Mouse (Mus musculus): ENCODE measurements around the gene Itgae.

Itgae gene

GRCm38 (mm10) chr11:73090283-73090682 lies at the start of gene Itgae:
TSS of gene Itgae (plus strand) at chr11:73090583.
- no peak for DNase-seq (ENCODE audit: low spot score in 2 of 2)

GRCm38 (mm10) chr11:73044229-73044755 lies 46.1 kb upstream of the Itgae start:
- no peak for DNase-seq (ENCODE audit: low spot score in 2 of 2)

DNA sequence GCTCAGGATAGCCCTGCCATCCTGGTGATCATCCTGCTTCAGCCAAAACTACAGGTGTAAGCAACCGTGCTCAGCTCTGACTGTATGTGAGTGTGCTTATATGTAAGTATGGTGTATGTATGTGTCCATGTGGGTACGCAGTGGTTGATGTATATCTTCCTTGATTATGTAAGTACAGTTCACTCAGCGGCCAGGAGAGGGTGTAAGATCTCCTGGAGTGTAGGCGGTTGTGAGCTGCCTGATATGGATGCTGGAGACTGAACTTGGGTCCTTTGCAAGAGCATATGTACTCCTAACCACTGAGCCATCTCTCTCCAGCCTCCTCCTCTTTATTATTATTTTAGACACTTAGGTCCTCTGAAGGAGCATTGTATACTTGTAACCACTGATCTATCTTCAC lies 45.6 kb upstream of the Itgae start:
- no peak for DNase-seq (ENCODE audit: low spot score in 2 of 2)

GRCm38 (mm10) chr11:73047542-73047996 lies 42.8 kb upstream of the Itgae start, which contains the start of gene Ncbp3:
TSS of gene Ncbp3 (plus strand) at chr11:73047783.
- peak; percentile 93 to 97 for DNase-seq (ENCODE audit: low spot score in 2 of 2)

GRCm38 (mm10) chr11:73048030-73048876 lies 42.1 kb upstream of the Itgae start:
- no peak for DNase-seq (ENCODE audit: low spot score in 2 of 2)

- DNase-seq (ENCODE audit: low spot score in 2 of 2), result peak; percentile 85 to 88
These were observed 41.0 kb upstream of the Itgae start for GRCm38 (mm10) chr11:73049335-73049734.

GRCm38 (mm10) chr11:73052795-73053194 lies 37.6 kb upstream of the Itgae start:
- DNase-seq (ENCODE audit: low spot score in 2 of 2), result no peak

DNA sequence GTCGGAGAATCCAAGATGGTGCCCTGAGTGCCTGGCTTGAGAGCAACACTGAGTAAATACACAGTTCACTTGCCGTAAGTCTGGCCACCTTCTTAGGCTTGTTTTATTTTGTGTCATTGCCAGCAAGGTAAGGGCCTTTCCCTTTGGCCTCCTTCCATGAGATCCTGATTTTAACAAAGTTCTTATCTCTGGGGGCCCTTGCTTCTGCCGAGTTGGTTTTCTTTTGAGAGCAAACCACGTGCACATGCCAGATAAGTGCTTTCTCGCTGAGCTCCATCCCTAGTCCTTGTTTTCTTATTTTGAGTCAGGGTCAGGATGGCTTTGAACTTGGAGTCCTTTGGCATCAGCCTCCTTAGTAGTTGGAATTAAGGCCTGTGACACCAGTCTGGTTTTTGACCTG lies 32.7 kb upstream of the Itgae start:
- DNase-seq (ENCODE audit: low spot score in 2 of 2), result no peak

- DNase-seq (ENCODE audit: low spot score in 2 of 2), result no peak
These were observed 30.8 kb upstream of the Itgae start for GRCm38 (mm10) chr11:73059630-73060029.

- DNase-seq (ENCODE audit: low spot score in 2 of 2), result peak in 1 of 2 experiments; percentile 16
These were observed 29.0 kb upstream of the Itgae start for GRCm38 (mm10) chr11:73061413-73061812.

GRCm38 (mm10) chr11:73071839-73072238 lies 18.5 kb upstream of the Itgae start:
- peak; percentile 56 to 58 for DNase-seq (ENCODE audit: low spot score in 2 of 2)

DNA sequence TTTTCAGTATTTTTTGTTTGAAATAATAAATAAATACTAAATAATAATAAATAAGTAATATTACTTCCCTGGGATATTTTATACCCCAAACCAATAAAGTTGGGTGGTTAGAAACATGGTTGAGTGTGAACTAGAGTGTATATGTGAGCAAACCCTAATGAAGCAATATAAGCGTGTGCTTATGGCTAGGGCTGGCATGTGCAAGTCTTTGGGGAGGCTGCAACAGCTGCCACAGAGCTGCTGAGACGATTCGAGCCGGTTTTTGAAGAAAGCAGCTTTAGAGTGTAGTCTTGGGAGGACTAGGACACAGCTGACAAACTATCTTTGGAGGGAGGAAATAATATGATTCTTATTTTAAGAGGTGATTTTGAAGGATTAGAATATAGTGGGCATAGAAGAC lies 14.1 kb upstream of the Itgae start:
- DNase-seq (ENCODE audit: low spot score in 2 of 2), result no peak

- no peak for DNase-seq (ENCODE audit: low spot score in 2 of 2)
These were observed 13.7 kb upstream of the Itgae start for GRCm38 (mm10) chr11:73076733-73077132.

DNA sequence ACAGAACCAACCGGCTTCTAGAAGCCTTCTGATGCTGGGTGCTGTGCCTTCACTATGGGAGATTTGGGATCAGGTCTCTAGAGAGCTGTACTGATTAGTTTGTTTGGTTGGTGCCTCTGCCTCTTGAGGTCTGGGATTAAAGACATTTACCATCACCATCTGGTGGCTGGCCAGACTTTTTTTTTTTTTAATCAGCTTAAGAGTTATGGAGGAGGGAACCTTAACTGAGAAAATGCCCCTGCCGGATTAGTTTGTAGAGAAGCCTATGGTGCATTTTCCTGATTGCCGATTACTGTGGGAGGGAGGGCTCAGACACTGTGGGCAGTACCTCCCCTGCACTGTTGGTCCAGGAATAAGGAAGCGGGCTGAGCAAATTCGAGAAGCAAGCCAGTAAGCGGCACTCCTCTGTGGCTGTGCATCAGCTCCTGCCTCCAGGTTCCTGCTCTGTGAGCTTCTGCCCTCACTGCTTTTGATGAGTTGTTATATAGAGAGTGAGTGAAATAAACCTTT lies 13.1 kb upstream of the Itgae start:
- no peak for DNase-seq (ENCODE audit: low spot score in 2 of 2)

- DNase-seq (ENCODE audit: low spot score in 2 of 2), result no peak
These were observed 11.8 kb upstream of the Itgae start for GRCm38 (mm10) chr11:73078615-73079014.

GRCm38 (mm10) chr11:73080306-73080705 lies 10.1 kb upstream of the Itgae start:
- DNase-seq (ENCODE audit: low spot score in 2 of 2), result no peak

GRCm38 (mm10) chr11:73084303-73084702 lies 6.1 kb upstream of the Itgae start:
- no peak for DNase-seq (ENCODE audit: low spot score in 2 of 2)

DNA sequence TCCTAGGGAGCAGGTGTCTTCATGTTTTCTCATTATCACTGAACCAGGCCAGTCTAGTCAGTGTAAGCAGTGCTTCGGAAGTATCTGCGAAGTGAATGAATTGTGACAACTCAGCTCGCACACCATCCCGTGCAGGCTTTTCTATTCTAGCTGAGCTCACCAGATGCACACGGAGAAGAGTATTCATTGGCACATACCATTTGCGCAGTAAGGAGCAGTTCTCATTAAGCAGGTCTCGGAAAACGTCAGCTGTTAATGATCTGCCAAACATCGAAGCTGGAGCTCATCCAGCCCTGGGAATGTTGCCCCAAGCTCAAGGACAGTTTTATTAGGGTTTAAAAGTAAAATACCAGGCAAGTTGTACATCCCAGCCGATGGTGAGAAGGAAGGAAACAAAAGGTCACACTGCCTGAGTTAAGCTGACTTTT lies 5.6 kb upstream of the Itgae start:
- peak in 1 of 2 experiments; percentile 31 for DNase-seq (ENCODE audit: low spot score in 2 of 2)

DNA sequence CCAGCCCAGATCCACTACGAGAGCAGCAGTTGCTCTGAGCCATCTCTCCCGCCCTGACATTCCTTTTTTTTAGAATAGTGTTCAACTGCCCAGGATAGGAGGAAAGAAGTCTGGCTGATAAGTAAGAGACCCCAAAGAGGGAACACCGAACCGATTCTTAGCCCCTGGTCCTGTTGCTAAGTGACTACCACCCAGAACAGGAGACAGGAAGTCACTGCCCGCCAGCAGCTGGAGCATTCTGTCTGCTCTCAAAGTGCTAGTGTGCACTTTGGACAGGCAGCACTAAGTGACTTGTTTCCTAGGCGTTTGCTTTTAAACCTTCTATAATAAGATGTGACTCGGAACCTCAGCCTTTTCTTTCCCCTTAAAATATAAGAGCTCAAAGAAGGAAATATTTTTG lies 5.0 kb upstream of the Itgae start:
- no peak for DNase-seq (ENCODE audit: low spot score in 2 of 2)

- no peak for DNase-seq (ENCODE audit: low spot score in 2 of 2)
These were observed 2.5 kb upstream of the Itgae start for GRCm38 (mm10) chr11:73087700-73088480.

DNA sequence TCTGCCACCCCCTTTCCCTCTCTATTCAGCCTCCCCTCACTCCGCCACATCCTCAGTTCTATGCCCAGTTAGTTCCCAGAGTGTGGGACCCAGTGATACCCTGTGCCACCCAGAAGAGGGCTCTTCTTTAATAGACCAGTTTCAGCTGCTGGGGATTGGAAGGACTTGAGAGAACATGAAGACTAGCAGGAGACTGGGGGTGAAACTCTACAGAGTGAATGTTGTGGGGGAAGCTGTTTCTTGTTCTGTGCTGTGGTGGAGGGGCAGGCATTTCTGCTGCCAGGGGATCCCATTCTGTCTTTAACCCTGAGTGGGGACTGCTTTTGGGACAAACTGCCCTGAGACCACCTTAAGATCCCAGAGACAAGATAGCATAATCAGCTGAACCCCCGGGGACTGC lies 443 bp downstream of the Itgae start:
- no peak for DNase-seq (ENCODE audit: low spot score in 2 of 2)

DNA sequence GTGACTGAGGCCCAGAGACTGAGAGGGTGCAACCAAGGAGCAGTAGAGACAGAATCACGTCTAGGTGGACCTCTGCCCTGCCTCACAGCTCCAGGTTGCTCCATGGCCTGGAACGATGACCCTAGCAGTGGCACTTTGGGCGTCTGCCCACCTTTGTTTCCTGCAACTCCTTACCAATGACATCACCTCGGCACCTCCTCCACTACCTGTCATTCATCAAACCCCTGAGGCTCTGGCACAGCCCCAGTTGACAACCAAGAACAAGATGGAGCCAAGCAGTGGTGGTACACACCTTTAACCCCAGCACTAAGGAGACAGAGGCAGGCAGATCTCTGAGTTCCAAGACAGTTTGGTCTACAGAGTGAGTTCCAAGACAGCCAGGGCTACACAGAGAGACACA lies 1.7 kb downstream of the Itgae start:
- DNase-seq (ENCODE audit: low spot score in 2 of 2), result no peak

Data from right cerebral cortex, adult 2 months (tissue).